In genomic region chr12:14283106-14283692, GRCm38 (mm10) we compare ENCODE assay signal across 14 mouse cellular contexts.
DNase-seq lines count a peak whose midpoint lies in the region; ATAC-seq lines count a peak whose summit lies in the region.
"Had no signal": no experiment of that assay in that cellular context is flagged by ENCODE, and none has a peak within 500 bp of the region (broad histone marks: within the 10 kb centered on the region; RNA-seq: fewer than 3 reads in every experiment).

No protein-coding gene starts in this region.

- H3K36me3 ChIP-seq in forebrain, embryonic 11.5 days (ENCODE audit: control insufficient read depth, insufficient read depth, low read length) = no peaks in the 10 kb centered on the region
- no peaks in the 10 kb centered on the region for H3K36me3 ChIP-seq in forebrain, embryonic 12.5 days (replicated peaks)
- H3K36me3 ChIP-seq in intestine, embryonic 16.5 days (ENCODE audit: control insufficient read depth, insufficient read depth, low read length) = no peaks in the 10 kb centered on the region
- H3K36me3 ChIP-seq: G1E; kidney, embryonic 15.5 days; limb, embryonic 15.5 days had no signal

- no peaks in the 10 kb centered on the region for H3K27me3 ChIP-seq in forebrain, embryonic 11.5 days (ENCODE audit: control insufficient read depth, insufficient read depth, low read length)
- 0 out of 2 replicates have a peak, but pooled peaks cover 8% of the 10 kb centered on the region for H3K27me3 ChIP-seq in forebrain, embryonic 12.5 days
- no peaks in the 10 kb centered on the region for H3K27me3 ChIP-seq in intestine, embryonic 16.5 days (replicated peaks; ENCODE audit: control insufficient read depth, insufficient read depth, low read length)
- H3K27me3 ChIP-seq: kidney, embryonic 15.5 days; limb, embryonic 15.5 days had no signal

- H3K4me3 ChIP-seq in forebrain, embryonic 11.5 days (ENCODE audit: low read depth, low read length) = no peak overlapping the region
- no peak overlapping the region for H3K4me3 ChIP-seq in forebrain, embryonic 12.5 days (replicated peaks)
- no peak overlapping the region for H3K4me3 ChIP-seq in intestine, embryonic 16.5 days (ENCODE audit: low read length)
- H3K4me3 ChIP-seq: kidney, embryonic 15.5 days; limb, embryonic 15.5 days had no signal

- ATAC-seq in forebrain, embryonic 11.5 days (replicated peaks; ENCODE audit: low FRiP score) = peak; percentile 55; the same call in 1 of the 2 replicates
- ATAC-seq in forebrain, embryonic 12.5 days (ENCODE audit: low FRiP score) = no peak
- ATAC-seq in intestine, embryonic 16.5 days = no peak

- H3K4me2 ChIP-seq in forebrain, embryonic 11.5 days (ENCODE audit: low read depth, low read length, severe bottlenecking) = no peak overlapping the region
- no peak overlapping the region for H3K4me2 ChIP-seq in forebrain, embryonic 12.5 days
- H3K4me2 ChIP-seq in intestine, embryonic 16.5 days (ENCODE audit: low read depth, low read length) = no peak overlapping the region
- H3K4me2 ChIP-seq: kidney, embryonic 15.5 days; limb, embryonic 15.5 days had no signal

- 31% methylated on average over 4 of the region's 4 CpGs for WGBS in forebrain, embryonic 11.5 days
- WGBS in forebrain, embryonic 12.5 days = 35% methylated on average over 4 of the region's 4 CpGs
- WGBS in intestine, embryonic 16.5 days = 52% methylated on average over 4 of the region's 4 CpGs

- H3K4me1 ChIP-seq in forebrain, embryonic 11.5 days (replicated peaks; ENCODE audit: control insufficient read depth, insufficient read depth, low read length) = no peaks in the 10 kb centered on the region
- peaks cover 9% of the 10 kb centered on the region for H3K4me1 ChIP-seq in forebrain, embryonic 12.5 days
- H3K4me1 ChIP-seq in intestine, embryonic 16.5 days (ENCODE audit: control insufficient read depth, insufficient read depth, low read length) = no peaks in the 10 kb centered on the region
- H3K4me1 ChIP-seq: kidney, embryonic 15.5 days; limb, embryonic 15.5 days had no signal

- no peak overlapping the region for H3K9ac ChIP-seq in forebrain, embryonic 11.5 days (ENCODE audit: low read length)
- H3K9ac ChIP-seq in forebrain, embryonic 12.5 days = no peak overlapping the region
- H3K9ac ChIP-seq in intestine, embryonic 16.5 days (ENCODE audit: low read depth, low read length) = no peak overlapping the region
- H3K9ac ChIP-seq: kidney, embryonic 15.5 days; limb, embryonic 15.5 days had no signal

- intact Hi-C loops in left cerebral cortex, postnatal 14 days (cut with DNase I) = no loop called here

- no peak for DNase-seq in forebrain, embryonic 11.5 days (ENCODE audit: low spot score)
- DNase-seq in right cerebral cortex, adult 18-20 months = peak; percentile 11
- no peak for DNase-seq in right cerebral cortex, postnatal 4 days
- DNase-seq in left cerebral cortex, postnatal 14 days (ENCODE audit: low spot score in 2 of 2) = peak; percentile 24 to 37
- no peak for DNase-seq in kidney, adult 9 months
- no peak for DNase-seq in cerebellum, adult 11-12 months
- DNase-seq: cerebellum, adult 11 months; heart, adult 11 months; lung, postnatal 10 days had no signal

- H3K27ac ChIP-seq in forebrain, embryonic 11.5 days (ENCODE audit: low read depth, low read length) = no peak overlapping the region
- no peak overlapping the region for H3K27ac ChIP-seq in forebrain, embryonic 12.5 days
- H3K27ac ChIP-seq in intestine, embryonic 16.5 days (ENCODE audit: low read length) = no peak overlapping the region
- H3K27ac ChIP-seq: kidney, embryonic 15.5 days; limb, embryonic 15.5 days had no signal

- no peaks in the 10 kb centered on the region for H3K9me3 ChIP-seq in forebrain, embryonic 11.5 days (ENCODE audit: control insufficient read depth, low read length)
- no peaks in the 10 kb centered on the region for H3K9me3 ChIP-seq in forebrain, embryonic 12.5 days
- no peaks in the 10 kb centered on the region for H3K9me3 ChIP-seq in intestine, embryonic 16.5 days (ENCODE audit: control insufficient read depth, low read length)
- H3K9me3 ChIP-seq: G1E; kidney, embryonic 15.5 days; limb, embryonic 15.5 days had no signal

Comparison
In these comparisons a context has a peak if more than half of its experiments do, and no peak if none do; other contexts are left out.
1. DNase-seq: peak in right cerebral cortex, adult 18-20 months (single experiment) and left cerebral cortex, postnatal 14 days (2 of 2); none in forebrain, embryonic 11.5 days (single experiment), right cerebral cortex, postnatal 4 days (single experiment), kidney, adult 9 months (single experiment) and cerebellum, adult 11-12 months (single experiment).